ENCODE assay signal across 9 mouse cellular contexts in genomic region chr7:17058071-17058689, GRCm38 (mm10). TPM values are rescaled to one million over a fixed set of nuclear protein-coding genes. Genes with fewer than 3 reads are reported as not detected.
DNase-seq lines count a peak whose midpoint lies in the region; ATAC-seq and TF ChIP-seq lines count a peak whose summit lies in the region.
"Had no signal": no experiment of that assay in that cellular context is flagged by ENCODE, and none has a peak within 500 bp of the region (broad histone marks: within the 10 kb centered on the region; RNA-seq: fewer than 3 reads in every experiment).

No protein-coding gene starts in this region.

- 6% methylated on average over 16 of the region's 16 CpGs for WGBS in heart, adult 2 months
- 2% methylated on average over 14 of the region's 16 CpGs for WGBS in limb, embryonic 14.5 days
- 4% methylated on average over 16 of the region's 16 CpGs for WGBS in midbrain, embryonic 13.5 days

- ATAC-seq in limb, embryonic 14.5 days (ENCODE audit: low FRiP score, low read depth): peak; percentile 72
- peak; percentile 58 for ATAC-seq in midbrain, embryonic 13.5 days

- peak; percentile 53 to 63 for DNase-seq in cerebellum, adult 18-20 months
- no peak for DNase-seq in cerebellum, adult 11 months
- peak; percentile 73 for DNase-seq in embryo, embryonic 9.5 days (ENCODE audit: extremely low spot score)
- peak; percentile 88 to 90 for DNase-seq in heart, adult 2 months
- DNase-seq in kidney, adult 11 months: peak; percentile 80
- DNase-seq in limb, embryonic 14.5 days (ENCODE audit: low spot score): peak; percentile 87
- peak; percentile 69 for DNase-seq in splenic B cell, adult 2 months (ENCODE audit: low read depth, low spot score)

- peak; percentile 61 for TF ChIP-seq CTCF in heart, adult 2 months (IDR thresholded peaks at IDR 0.05)

- H3K27me3 ChIP-seq in heart, adult 2 months (ENCODE audit: control insufficient read depth, insufficient read depth, low read length): no peaks in the 10 kb centered on the region
- no peaks in the 10 kb centered on the region for H3K27me3 ChIP-seq in limb, embryonic 14.5 days (ENCODE audit: control insufficient read depth, insufficient read depth, low read length)
- H3K27me3 ChIP-seq in midbrain, embryonic 13.5 days: peaks cover 27% of the 10 kb centered on the region
- no peaks in the 10 kb centered on the region for H3K27me3 ChIP-seq in splenic B cell, adult 2 months (ENCODE audit: control insufficient read depth, insufficient read depth, low read length, poor library complexity, severe bottlenecking)

- H3K9ac ChIP-seq in heart, adult 2 months (ENCODE audit: low read depth, low read length): peak overlapping the region; percentile 28
- peak overlapping the region; percentile 29; the same call in 1 of the 2 replicates for H3K9ac ChIP-seq in limb, embryonic 14.5 days (ENCODE audit: low read depth, low read length, severe bottlenecking)
- H3K9ac ChIP-seq in midbrain, embryonic 13.5 days (replicated peaks): 0 out of 2 replicates have a peak overlapping the region, but pooled peaks have one; percentile 23

- H3K4me1 ChIP-seq in heart, adult 2 months (ENCODE audit: control insufficient read depth, insufficient read depth, low read length): peaks cover 28% of the 10 kb centered on the region
- H3K4me1 ChIP-seq in limb, embryonic 14.5 days (ENCODE audit: control insufficient read depth, insufficient read depth, low read length): peaks cover 65% of the 10 kb centered on the region
- H3K4me1 ChIP-seq in midbrain, embryonic 13.5 days (replicated peaks): peaks cover 64% of the 10 kb centered on the region

- TF ChIP-seq EP300 in heart, adult 2 months (IDR thresholded peaks at IDR 0.05; ENCODE audit: insufficient read depth, low read depth, low read length): peak; percentile 100

- peak; percentile 80 for TF ChIP-seq POLR2A in heart, adult 2 months (IDR thresholded peaks at IDR 0.05; ENCODE audit: insufficient read depth, low read depth, low read length)
- TF ChIP-seq POLR2A in limb, embryonic 14.5 days (IDR thresholded peaks at IDR 0.05; ENCODE audit: borderline replicate concordance, extremely low read depth, insufficient read depth, insufficient read length): 0 out of 2 replicates have a peak, but pooled peaks have one; percentile 8

- peak overlapping the region; percentile 86 for H3K27ac ChIP-seq in heart, adult 2 months
- peak overlapping the region; percentile 89 for H3K27ac ChIP-seq in limb, embryonic 14.5 days (replicated peaks; ENCODE audit: low read depth, low read length)
- H3K27ac ChIP-seq in midbrain, embryonic 13.5 days: peak overlapping the region; percentile 70

- H3K9me3 ChIP-seq in limb, embryonic 14.5 days (ENCODE audit: control insufficient read depth, low read length): no peaks in the 10 kb centered on the region
- H3K9me3 ChIP-seq in midbrain, embryonic 13.5 days: no peaks in the 10 kb centered on the region

- H3K4me3 ChIP-seq in heart, adult 2 months: no peak overlapping the region
- H3K4me3 ChIP-seq in limb, embryonic 14.5 days (replicated peaks; ENCODE audit: low read length): peak overlapping the region; percentile 24
- H3K4me3 ChIP-seq in midbrain, embryonic 13.5 days (replicated peaks): no peak overlapping the region

- intact Hi-C loops in heart, adult 2 months (cut with DNase I): loop anchor here (2.0 to 10.0 kb wide), 2 partner anchors 213 to 653 kb away; partner anchors contain the start of gene Zc3h4

- no peaks in the 10 kb centered on the region; the same call in 1 of the 2 replicates for H3K36me3 ChIP-seq in heart, adult 2 months (ENCODE audit: control insufficient read depth, insufficient read depth, low read length)
- H3K36me3 ChIP-seq in limb, embryonic 14.5 days (ENCODE audit: control insufficient read depth, insufficient read depth, low read length): peaks cover 14% of the 10 kb centered on the region
- no peaks in the 10 kb centered on the region for H3K36me3 ChIP-seq in midbrain, embryonic 13.5 days
- no peaks in the 10 kb centered on the region for H3K36me3 ChIP-seq in splenic B cell, adult 2 months (ENCODE audit: control insufficient read depth, insufficient read depth, low read length, poor library complexity, severe bottlenecking)

- no peaks in the 10 kb centered on the region for H3K79me2 ChIP-seq in heart, adult 2 months (replicated peaks; ENCODE audit: control insufficient read depth, insufficient read depth, low read length)

- H3K4me2 ChIP-seq in limb, embryonic 14.5 days (replicated peaks; ENCODE audit: low read depth, low read length, severe bottlenecking): peak overlapping the region; percentile 77
- H3K4me2 ChIP-seq in midbrain, embryonic 13.5 days (replicated peaks): peak overlapping the region; percentile 20

RNA-seq across cellular contexts. Expression of gene Hif3a, which starts 4.0 kb away (rescaled TPM):
- total RNA-seq in heart, adult 2 months (2021): 1 to 10 TPM; 1.9 to 3.0 TPM
- 1.6 and 2.5 TPM in 2 replicates for polyA plus RNA-seq in heart, adult 2 months (2012; rRNA removed)
- 28.2 and 39.6 TPM in 2 replicates for polyA plus RNA-seq in limb, embryonic 14.5 days (2012; rRNA removed)
- polyA plus RNA-seq in limb, embryonic 14.5 days (2014; fragmentation: Nextera tagmentation; extraction: Ambion mirVana): 23.7 and 26.6 TPM in 2 replicates
- polyA plus RNA-seq in midbrain, embryonic 13.5 days (2015; fragmentation: Nextera tagmentation; extraction: Ambion mirVana): 2.0 and 2.4 TPM in 2 replicates
- polyA plus RNA-seq: C2C12 had no signal

RNA-seq across cellular contexts. Expression of gene Psg16, which starts 15.7 kb away (rescaled TPM):
- under 1 TPM; 0.10 to 0.16 TPM for total RNA-seq in heart, adult 2 months (2021)
- 0.06 TPM in 1 of 2 replicates, not detected in the other for polyA plus RNA-seq in heart, adult 2 months (2012; rRNA removed)
- polyA plus RNA-seq in limb, embryonic 14.5 days (2012; rRNA removed): 0.23 TPM in 2 replicates
- 0.12 and 0.33 TPM in 2 replicates for polyA plus RNA-seq in limb, embryonic 14.5 days (2014; fragmentation: Nextera tagmentation; extraction: Ambion mirVana)
- polyA plus RNA-seq in midbrain, embryonic 13.5 days (2015; fragmentation: Nextera tagmentation; extraction: Ambion mirVana): 1.2 and 1.5 TPM in 2 replicates
- polyA plus RNA-seq: C2C12 had no signal

RNA-seq across cellular contexts. Expression of gene Ppp5c, which starts 30.5 kb away (rescaled TPM):
- 100 to 1,000 TPM in 1 of 2 experiments, 10 to 100 TPM in 1; 89.0 to 104 TPM for total RNA-seq in heart, adult 2 months (2021)
- 157 and 163 TPM in 2 replicates for polyA plus RNA-seq in heart, adult 2 months (2012; rRNA removed)
- 193 and 237 TPM in 2 replicates for polyA plus RNA-seq in limb, embryonic 14.5 days (2012; rRNA removed)
- polyA plus RNA-seq in limb, embryonic 14.5 days (2014; fragmentation: Nextera tagmentation; extraction: Ambion mirVana): 100 and 105 TPM in 2 replicates
- polyA plus RNA-seq in midbrain, embryonic 13.5 days (2015; fragmentation: Nextera tagmentation; extraction: Ambion mirVana): 108 and 110 TPM in 2 replicates
